Mouse (Mus musculus): ENCODE measurements around the gene Gna15.

The Gna15 gene

GRCm38 (mm10) chr10:81467670-81468235 is 56.3 kb downstream of the Gna15 start:
- DNase-seq (ENCODE audit: low spot score in 2 of 2), result peak; percentile 33 to 45

- peak; percentile 35 to 40 for DNase-seq (ENCODE audit: low spot score in 2 of 2)
These were observed 57.1 kb downstream of the Gna15 start for GRCm38 (mm10) chr10:81466881-81467280.

- peak in 1 of 2 experiments; percentile 22 for DNase-seq (ENCODE audit: low spot score in 2 of 2)
These were observed 58.0 kb downstream of the Gna15 start for GRCm38 (mm10) chr10:81466066-81466465.

DNA sequence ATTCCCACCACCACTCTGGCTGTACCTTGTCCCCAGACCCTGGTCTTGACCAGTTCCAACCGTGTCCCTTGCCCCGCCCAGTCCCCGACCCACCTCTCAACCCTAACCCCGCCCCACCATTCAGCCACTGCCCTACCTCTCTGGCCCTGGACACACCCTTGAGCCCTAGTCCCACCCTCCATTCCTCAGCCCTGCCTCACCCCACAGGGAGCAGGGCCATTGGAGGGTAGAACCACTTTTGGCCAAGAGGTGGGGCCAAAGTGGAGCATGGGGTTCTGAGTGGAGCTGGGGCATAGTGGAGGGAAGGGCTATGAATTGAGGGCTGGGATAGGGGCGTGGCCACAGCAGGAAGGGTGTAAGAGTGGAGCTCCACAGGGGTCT is 58.8 kb downstream of the Gna15 start:
- peak in 1 of 2 experiments; percentile 30 for DNase-seq (ENCODE audit: low spot score in 2 of 2)

DNA sequence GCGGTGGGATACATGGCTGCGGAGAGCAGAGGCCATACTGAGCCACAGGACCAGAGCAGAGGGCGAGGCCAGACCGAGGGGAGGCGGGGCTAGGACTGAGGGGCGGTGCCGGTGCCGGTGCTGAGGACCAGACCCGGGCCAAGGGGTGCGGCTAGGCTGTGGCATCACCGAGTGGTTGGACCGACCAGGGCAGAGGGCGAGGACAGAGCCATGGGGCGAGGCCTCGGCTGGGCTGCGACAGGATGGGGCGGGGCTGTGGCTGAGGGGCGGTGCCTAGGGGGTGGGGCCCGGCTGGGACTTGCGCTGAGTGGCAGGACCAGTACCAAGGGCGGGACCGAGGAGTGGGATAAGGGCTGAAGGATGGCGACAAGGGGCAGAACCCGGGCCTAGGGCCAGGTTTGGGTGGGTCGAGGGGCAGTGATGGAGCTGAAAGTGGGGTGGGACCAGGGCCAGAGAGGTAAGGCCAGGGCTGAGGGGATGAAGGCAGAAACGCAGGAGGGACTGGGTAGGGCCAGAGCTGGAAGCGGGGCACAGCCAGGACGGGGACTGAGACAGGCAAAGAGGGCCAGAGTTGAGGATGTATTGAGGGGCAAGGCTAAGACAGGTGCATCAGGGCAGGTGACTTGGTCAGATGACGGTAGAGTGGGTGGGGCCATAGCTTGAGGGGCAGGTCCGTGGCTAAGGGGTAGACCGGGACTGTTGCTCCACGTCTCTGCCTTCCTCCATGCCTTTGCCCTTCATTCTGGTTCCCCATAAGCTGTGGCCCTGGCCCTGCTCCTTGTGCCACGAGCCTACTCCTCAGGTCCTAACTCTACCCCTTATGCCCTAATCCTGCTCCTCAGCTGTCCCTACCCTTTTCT is 59.4 kb downstream of the Gna15 start:
- DNase-seq (ENCODE audit: low spot score in 2 of 2), result peak; percentile 56 to 59

- peak; percentile 21 to 30 for DNase-seq (ENCODE audit: low spot score in 2 of 2)
These were observed 60.5 kb downstream of the Gna15 start for GRCm38 (mm10) chr10:81463531-81463930.

- peak; percentile 21 to 35 for DNase-seq (ENCODE audit: low spot score in 2 of 2)
These were observed 61.1 kb downstream of the Gna15 start for GRCm38 (mm10) chr10:81462917-81463316.

DNA sequence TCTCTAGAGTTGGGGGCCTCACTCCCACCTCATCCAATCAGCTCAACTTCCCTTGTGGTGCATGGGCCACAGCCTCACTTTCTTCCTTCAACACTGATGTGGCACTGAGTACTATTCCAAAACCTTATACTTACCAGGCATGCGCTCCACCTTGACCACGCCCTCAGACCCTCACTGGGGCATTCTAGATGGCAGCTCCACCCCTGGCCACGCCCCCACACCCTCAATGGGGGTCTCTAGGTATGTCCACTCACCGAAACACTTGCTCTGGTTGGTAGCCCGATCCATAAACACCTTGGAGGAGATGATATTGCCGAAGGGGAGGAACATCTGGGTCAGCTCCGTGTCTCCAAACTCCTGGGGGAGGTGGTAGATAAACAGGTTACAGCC is 61.6 kb downstream of the Gna15 start:
- peak in 1 of 2 experiments; percentile 47 for DNase-seq (ENCODE audit: low spot score in 2 of 2)

- peak; percentile 29 to 39 for DNase-seq (ENCODE audit: low spot score in 2 of 2)
These were observed 62.2 kb downstream of the Gna15 start for GRCm38 (mm10) chr10:81461673-81462414.

DNA sequence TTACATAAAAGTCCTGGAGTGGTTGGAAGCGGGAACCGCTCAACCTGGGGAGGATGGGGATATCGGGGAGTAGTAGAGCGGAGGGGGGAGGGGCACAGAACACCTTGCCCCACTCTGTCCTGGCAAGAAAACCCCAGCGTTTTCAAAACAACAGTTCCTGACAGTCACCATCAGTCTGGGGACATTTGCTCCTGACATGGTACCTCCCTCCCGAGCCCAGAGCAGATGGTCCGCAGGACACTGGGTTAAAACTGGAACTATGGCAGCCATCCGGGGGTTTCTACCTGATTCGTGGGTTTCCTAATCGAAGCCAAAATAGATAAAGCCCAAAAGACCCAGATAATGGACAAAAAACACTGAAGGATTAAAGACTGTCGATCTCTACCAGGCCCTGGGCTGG is 63.1 kb downstream of the Gna15 start:
- DNase-seq (ENCODE audit: low spot score in 2 of 2), result no peak

DNA sequence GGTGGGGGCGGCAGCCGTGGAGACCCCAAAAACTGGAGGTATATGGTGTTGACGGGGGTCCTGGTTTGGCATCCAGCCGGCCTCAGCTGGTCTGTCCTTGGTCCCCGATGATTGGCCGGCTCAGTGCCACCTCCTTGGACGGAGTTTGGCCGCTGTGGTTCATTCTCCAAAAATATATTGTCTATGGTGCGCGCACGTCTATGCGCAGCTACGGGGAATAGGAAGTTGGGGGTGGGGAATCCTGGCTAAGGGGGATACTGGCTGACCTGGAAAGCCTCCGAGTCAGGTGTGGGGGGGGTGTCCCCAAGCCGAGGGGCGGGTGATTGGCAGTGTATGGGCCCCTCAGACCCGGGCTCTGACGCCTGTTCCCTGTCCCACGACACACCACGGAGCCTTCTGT is 63.6 kb downstream of the Gna15 start:
- peak; percentile 40 to 50 for DNase-seq (ENCODE audit: low spot score in 2 of 2)

DNA sequence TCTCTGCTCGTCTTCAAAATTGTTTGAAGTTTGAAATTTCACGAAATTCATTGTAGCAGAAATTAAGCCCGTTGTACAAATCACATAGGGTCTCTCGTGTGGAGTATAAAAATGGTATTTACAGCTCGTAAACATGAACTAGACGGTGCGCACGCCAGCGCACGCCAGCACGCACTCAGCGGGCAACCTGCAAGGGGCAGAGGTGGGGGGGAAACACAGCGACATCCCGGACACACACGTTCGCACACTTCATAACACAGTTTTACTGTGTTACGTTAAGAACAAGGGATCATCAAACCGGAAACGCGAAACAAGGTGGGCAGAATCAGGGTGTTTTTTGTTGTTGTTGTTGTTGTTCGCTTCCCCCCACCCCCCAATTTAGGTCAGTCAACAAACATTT is 64.6 kb downstream of the Gna15 start:
- peak; percentile 19 to 31 for DNase-seq (ENCODE audit: low spot score in 2 of 2)

DNA sequence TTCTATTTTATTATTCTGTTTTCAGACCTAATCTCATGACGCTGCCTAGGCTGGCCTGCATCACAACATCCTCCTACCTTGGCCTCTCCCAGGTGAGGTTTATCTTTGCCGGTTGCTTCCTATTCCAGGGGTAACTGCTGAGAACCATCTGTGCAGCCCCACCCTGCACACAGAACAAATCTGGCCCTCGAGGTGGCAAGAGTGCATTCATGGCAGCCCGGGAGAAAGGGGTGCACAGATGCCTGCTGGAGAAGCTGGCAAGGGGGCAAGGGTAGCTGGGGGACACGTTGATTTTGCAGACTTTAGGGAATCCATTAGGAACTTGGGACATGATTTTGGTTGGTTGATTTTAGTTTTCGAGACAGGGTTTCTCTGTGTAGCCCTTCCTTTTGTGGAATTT is 65.8 kb downstream of the Gna15 start:
- peak in 1 of 2 experiments; percentile 22 for DNase-seq (ENCODE audit: low spot score in 2 of 2)

- peak; percentile 26 to 39 for DNase-seq (ENCODE audit: low spot score in 2 of 2)
These were observed 66.4 kb downstream of the Gna15 start for GRCm38 (mm10) chr10:81457624-81458023.

DNA sequence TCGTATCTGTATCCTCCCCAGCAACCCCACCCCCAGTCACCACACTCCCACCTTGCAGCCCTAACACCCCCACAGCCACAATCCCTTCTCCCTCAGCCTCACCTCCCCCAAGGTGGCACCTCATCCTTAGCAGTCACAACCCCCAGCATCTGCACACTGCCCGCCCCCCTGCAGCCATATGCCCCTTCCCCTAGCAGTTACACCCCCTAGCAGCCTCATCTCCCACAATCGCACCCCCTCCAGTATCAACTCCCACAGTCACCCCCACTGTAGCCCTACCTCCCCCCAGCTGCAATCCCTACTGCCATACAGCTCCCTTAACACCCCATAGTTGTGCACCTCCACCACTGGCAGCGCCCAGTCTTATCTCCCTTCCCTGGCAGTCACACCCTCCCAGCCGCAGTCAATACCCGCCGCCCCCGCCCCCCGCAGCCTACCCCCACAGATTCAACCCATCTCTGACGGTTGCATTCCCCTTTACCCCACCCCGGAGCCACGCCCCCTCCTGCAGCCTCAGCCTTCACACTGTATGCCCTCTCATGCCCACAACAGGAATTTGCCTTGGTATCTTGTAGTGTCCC is 67.0 kb downstream of the Gna15 start:
- DNase-seq (ENCODE audit: low spot score in 2 of 2), result peak in 1 of 2 experiments; percentile 22

DNA sequence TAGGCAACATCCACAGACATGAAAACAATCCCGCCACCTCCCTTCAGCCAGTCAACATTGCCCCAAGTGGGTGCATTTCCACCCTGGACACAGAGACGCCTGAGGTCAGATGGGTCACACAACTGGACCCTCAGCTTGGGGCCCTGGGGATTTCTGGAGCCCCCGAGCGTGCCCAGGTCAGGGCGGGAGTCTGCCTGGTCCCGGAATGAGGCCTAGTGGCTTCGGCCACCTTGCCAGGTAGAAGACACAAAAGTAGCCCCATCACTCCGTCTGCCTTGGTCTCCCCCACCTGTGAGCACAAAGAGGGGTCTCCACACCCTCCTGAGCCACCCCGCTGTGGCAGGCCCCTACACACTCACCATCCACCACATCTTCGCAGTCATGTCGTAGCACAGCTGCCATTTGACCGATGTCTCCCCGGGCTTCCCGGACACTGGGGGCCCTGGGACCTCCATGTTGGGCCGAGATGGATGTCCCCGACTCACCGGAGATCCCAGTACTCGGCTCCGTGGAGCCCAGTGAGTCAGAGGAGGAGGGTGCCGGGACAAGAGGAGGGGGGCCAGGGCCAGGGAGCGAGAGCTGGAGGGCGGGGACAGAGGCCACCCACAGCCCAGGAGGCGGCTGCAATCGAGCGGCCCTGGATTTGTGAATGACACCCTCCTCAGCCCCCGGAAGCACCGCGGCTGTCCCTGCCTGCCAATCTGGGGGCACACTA is 68.7 kb downstream of the Gna15 start, which contains the start of gene Nfic:
Gene Nfic (minus strand): TSS at position 455 of the 715 bp plus-strand sequence.
- peak in 1 of 2 experiments; percentile 21 for DNase-seq (ENCODE audit: low spot score in 2 of 2)

DNA sequence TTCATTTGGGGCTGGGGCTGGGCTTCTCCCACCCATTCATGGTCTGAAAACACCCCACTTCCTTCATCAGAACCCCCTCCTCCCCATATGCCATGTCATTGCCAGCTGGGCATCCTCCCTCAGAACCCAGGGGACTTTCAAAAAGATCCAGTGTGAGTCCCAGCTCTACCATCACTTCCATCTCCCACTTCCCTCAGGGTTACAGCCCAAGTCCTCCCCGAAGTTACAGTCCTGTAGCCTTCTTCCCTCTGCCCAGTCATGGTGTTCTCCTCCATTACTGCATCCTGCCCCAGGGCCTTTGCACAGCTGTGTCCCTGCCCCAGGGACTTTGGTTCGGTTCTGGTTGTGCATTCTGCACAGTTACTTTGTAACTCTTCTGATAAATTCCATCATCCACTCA is 69.9 kb downstream of the Gna15 start:
- peak in 1 of 2 experiments; percentile 15 for DNase-seq (ENCODE audit: low spot score in 2 of 2)

GRCm38 (mm10) chr10:81452947-81453288 is 71.1 kb downstream of the Gna15 start:
- DNase-seq (ENCODE audit: low spot score in 2 of 2), result peak; percentile 23 to 26
